Mouse (Mus musculus) cerebellum, adult 9-10 months (tissue): ENCODE data around the gene Krt19.

ENCODE experiments used
- DNase-seq: peaks from one replicate; pipeline ENCODE4 v3.0.0; 2022

Gene Krt19

DNA sequence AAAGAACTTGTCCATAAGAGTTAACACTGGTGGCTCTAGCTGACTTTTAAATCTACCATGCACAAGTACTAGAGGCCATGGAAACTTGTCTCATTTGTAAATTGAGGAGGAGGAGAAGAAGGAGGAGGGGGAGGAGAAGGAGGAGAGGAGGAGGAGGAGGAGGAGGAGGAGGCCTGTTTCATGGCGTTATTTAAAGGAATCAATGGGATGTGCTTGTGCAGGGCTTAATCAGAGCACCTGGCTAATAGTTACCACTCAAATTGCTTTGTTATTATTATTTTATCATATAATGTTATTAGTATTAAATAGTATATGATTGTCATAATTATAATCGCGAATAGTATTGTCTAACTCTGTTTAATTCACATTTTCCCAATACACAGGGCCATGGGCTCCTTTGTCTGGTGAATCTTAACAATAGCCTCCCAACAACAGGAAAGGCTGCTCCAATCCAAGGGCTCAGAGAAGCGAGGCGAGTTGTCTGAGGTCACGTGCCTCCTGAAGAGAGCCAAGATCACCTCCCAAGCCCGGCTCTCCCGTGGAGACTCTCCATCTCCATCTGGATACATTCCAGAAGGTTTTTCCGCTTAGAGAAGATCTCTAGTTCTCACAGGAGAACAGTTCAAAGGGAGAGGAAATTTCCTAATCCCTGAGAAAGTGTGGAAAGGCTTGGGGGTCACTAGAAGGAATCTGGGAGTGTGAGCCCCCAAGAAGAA, at the start of gene Krt19:
TSS of gene Krt19 (minus strand) at position 51 of the 716 bp plus-strand sequence.
- DNase-seq = no peak

DNA sequence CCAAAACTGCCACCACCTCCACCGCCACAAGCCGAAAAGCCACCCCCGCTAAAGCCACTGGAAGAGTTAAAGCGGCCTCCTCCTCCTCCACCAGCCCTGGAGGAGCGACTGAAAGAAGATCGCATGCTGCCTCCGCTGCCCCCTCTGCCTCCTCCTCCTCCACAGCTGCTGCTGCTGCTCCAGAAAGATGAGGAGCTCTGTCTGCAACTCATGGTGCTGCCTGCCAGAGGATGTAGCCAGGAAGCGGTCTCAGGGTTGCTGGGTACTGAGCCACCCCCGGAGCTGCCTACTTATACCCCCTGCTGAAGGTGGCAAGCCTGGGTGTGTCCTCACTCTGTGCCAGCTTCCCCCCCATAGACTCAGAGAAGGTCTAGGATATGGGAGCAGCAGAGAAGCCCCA, 44.5 kb upstream of the Krt19 start, which contains the start of gene Krt9:
TSS of gene Krt9 (minus strand) at position 255 of the 400 bp plus-strand sequence.
- DNase-seq = no peak

DNA sequence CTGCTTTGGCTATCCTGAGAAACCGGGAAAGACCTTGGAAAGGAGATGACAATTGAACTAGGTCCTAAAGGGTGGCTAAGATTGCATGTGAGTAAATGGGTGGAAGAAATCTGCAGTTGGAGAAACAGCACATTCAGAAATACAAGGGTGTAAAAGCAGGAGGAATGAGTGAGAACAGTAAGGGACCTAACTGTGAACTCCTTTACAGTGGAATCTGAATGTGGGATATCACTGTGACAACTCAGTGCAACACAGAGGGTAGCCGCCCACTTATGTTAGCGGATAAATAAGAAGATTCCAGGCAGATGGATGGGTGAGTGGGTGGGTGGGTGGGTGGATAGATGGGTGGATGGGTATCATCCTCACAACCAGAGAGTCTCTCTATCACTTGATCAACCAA, 43.4 kb upstream of the Krt19 start:
- DNase-seq = no peak

DNA sequence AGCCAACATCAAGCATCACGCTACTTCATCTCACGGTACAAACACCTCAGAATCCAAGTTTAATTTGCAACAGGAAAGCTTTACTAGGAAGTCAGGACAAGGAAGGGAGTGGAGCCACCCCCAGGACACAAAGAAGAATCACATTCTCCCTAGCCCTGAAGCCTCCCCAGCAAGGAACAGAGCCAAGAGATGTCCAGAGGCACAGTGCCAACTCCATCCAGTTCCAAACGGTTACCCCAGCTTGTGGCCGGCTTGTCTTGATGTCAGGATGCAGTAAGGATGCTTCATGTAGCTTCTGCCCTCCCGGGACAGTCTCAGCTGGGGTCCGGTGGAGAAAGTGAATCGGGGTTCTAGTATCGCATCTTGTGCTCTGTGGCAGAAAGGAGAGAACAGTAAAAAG, 38.3 kb upstream of the Krt19 start:
- DNase-seq = no peak

DNA sequence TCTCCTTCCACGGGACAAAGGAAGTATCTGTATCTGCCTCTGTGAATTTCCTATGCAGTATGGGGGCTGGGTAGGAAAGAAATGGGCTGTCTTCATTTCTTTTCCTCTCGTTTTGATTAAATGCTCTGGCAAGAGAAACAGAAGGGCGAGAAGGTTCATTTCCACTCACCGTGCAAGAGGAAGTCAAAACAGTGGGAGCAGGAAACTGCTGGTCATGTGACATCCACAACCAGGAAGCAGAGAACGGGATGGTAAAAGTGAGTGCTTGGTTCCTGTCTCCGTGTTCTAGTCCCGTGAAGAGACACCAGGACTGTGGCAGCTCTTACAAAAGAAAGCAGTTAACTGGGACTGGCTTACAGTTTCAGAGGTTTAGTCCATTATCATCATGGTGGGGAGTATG, 33.3 kb upstream of the Krt19 start:
- no peak for DNase-seq

DNA sequence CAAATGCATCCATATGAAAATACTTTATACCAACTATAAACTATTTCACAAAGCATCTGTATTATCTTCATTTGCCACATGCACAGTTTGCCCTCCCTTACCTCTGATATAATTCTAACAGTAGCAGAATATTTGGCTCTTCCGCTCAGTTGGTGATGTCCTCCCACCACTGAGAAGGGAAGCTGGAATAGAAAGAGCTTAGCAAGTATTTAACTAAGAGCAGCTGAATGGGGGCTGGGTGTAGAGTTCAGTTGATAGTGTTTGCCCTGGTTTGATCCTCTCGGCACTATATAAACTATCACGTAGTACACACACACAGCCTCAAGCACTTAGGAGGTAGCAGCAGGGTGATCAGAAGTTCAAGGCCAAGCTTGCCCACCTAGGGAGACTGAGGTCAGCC, 30.8 kb upstream of the Krt19 start:
- DNase-seq = no peak

DNA sequence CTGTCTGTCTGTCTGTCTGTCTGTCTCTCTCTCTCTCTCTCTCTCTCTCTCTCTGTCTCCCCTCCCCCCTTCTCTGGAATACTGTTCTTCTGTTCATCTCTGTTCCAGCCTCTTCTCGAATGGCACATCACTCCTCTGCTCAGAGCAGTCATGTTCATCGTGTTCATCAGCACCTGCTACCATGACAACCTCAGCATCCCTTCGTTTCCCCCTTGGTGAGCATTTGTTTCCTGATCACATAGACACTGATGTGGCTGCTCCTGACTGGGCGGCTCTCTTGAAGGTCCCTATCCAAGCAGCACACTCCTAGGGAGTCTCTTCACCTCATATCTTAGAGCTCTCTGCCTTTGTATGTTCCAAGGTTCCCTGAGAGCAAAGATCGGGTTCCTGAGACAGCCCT, 29.8 kb upstream of the Krt19 start:
- DNase-seq = no peak

DNA sequence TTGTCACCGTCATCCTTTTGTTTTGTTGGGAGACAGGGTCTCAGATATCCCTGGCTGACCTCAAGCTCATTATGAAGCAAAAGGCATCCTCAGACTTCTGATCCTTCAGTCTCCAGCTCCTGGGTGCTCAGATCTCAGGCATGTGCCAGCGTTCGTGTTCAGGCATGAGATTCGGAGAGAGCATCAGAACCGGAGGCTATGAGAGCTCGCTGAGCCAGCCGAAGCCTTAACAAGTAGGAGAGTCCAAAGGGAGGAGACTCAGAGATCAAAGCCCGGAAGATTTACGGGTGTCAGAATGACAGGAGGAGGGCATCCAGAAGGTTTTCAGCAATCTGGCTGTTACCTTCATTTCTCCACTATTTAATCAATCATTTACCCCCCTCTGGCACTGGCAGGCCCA, 28.3 kb upstream of the Krt19 start:
- DNase-seq = no peak

DNA sequence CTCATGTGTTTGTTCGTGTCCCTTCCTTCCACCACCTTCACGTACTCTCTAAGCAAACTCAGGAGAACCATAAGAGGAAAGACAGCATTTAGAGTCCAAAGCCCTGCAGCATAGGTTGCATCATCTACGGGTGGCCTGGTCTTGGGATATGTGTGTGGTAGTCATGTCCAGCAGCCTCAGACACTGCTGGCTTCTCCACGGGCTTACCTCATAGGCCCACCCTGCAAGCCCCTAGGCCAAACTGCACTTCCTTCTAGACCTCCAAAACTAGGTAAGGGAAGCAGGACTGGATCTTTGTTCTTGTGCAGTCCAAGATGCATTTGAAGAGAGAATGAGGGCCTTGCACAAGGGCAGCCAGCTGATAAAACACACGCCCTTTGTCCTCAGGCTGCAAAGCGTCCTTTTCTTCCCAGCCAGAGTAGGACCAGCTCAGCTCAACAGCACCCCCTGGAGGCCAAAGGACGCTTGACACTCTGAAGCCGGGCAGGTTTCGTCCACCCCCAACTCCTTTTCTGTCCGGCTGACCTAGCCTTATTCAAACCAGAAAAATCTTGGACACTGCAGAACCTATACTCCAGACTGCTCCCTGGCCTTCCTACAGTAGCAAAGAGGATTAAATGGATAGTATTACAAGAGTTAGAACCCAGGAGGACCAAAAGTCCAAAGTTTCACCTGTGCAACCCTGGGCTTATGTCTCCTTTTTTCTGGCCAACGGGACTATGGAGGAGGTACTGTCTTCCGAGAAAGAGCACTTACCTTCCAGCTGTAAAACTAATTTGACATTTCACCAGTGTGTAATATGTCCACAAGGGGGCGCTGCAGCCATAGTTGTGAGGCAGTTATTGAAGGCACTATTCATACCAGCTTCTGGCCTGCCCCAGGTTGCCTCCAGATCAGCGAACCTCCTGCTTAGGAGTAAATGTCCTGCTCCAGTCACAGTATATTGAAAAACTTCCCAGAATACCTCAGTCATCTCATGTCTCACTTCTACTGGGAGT, 20.6 kb upstream of the Krt19 start:
- peak; percentile 17 for DNase-seq

DNA sequence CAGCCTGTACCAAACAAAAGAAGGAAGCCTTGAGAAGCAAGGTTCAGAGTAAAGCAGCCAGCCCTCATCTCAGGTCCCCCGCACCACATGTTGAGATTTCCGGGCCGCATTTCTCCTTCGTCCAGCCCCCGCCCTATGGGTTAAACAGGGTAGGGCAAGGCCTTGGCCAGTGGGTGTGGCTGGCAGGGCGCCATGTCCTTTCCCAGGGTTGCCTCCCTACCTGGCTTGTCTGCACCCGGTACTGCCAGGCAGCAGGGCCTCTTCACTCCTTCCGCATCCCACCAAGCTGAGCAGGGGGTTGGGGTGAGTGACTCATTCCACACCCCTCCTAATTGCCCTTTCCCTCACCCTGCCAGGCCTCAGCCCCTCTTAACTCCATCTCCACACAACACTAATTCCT, 19.6 kb upstream of the Krt19 start:
- no peak for DNase-seq

DNA sequence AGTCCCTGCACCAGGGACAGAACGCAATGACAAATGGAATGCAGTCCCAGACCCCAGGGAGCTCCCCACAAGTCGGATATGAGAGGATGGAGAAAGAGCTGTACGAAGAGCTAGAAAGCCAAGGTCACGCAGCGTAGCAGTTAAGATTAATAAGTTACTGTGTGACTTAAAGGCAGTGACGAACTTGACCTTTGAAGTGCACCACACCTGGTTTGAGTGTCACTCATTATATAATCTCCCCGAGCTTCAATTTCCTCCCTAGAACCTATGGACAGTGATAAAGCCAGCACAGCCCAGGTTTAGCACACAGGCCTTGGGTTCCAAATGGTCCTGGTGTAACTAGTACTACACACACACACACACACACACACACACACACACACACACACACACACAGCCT, 15.9 kb upstream of the Krt19 start:
- DNase-seq = no peak

DNA sequence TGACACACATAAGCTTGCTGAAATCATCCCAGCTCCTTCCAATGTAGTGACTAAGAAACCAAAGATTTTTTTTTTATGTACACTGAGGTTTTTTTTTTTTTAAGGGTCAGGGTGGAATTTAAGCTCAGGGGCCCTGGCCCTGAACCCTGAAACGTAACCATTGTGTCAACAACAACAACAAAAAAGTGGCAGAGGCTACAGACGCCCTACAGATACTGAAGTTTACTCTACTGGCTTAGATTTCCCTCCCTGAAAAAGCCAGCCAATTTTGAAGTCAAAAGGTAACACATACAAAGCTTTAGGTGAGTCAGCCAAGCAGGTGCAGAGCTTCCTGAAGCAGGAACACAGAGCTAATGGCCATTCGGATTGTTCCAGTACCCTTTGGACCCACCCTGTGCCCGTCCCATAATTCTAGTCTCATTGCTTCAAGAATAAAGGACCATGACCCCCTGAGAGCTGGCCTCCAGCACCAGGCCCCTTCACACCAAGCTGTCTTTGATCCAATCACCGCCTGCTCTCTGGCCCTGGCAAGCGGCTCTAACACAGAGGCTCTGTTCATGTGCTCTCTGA, 9.5 kb upstream of the Krt19 start:
- no peak for DNase-seq

DNA sequence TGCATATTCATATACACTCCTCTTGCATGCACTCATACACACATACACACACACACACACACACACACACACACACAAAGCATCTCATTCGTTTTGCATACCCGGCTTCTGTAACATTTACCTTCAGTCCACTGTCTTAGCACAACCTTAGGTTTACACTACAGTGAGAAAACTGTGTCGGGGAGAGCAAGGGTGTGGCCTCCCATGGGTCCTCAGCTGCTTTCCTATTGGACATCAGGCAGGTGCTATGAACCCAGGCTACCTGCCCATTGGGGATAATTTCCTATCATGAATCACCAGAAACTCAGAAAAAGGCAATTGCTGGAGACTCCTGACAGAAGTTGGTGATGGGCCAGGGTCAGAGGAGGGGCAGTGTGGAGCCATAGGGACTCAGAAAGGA, 8.9 kb upstream of the Krt19 start:
- no peak for DNase-seq

DNA sequence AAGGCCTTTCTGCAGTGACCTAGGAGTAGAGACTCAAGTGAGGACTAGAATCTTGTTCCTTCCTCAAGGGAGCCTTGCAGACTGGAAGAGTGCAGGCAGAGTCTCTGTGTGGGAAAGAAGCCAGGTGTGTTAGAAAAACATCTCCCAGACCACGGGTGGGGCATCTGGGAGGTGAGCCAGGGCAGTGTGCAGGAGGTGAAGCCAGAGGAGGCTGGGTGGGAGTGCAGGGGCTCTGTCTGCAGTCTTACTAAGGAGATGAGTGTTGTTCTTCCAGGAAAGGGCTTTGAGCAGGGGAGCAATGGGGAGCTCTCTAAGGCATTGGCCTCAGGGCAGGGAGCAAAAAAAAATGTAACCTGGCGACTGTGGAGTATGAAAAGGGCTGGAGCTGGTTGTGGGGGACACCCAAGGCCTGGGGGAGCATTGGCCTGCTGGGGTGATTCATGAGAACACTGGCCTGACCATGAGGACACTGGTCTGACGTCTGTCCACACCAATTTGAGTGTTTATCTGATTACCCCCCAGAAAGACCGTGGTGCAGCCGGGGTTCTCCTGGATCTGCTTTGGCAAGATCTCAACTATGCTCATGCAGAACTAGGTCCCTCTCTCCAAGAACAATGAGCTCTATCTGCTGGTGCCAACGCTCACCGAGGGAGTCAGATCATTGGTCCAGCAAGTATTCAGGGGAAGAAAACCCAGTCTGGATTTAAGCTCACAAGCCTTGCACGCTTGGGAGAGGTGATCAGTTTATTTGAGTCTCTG, 7.2 kb upstream of the Krt19 start:
- DNase-seq = no peak

DNA sequence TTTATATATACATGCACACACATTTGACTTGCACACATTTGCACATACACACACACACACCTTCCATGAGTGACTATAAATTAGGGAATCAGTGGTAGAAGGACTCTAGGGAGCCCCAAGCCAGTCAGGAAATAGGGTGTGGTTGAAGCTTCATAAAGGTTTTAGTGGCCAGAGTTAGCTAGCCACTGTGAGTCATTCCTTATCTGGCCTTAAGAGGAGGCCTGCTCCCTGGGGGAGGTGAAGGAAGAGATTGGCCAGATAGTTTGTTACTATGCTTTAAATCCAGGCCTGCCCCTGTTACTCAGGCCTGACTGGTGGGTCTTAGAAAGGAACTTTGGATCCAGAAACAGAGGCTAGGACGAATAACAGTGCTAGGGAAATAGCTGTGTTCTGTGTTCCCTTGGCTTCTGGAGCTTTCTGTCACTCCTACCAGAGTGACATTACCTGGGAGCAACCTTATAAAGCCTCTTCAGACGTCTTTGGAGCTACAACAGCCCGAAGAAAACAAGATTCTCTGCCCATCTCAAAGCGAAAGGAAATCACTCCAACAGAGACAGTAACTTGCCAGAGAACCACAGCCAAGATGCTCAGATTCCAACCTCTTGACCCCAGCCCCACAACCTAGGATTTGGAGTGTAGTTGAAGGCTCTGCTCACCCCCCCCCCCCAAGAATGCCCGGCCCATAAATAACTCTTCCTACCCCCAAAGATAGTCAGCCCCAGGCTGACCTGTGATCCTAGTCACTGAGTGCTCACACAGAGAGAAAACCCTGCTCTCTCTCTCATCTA, 705 bp downstream of the Krt19 start:
- no peak for DNase-seq

DNA sequence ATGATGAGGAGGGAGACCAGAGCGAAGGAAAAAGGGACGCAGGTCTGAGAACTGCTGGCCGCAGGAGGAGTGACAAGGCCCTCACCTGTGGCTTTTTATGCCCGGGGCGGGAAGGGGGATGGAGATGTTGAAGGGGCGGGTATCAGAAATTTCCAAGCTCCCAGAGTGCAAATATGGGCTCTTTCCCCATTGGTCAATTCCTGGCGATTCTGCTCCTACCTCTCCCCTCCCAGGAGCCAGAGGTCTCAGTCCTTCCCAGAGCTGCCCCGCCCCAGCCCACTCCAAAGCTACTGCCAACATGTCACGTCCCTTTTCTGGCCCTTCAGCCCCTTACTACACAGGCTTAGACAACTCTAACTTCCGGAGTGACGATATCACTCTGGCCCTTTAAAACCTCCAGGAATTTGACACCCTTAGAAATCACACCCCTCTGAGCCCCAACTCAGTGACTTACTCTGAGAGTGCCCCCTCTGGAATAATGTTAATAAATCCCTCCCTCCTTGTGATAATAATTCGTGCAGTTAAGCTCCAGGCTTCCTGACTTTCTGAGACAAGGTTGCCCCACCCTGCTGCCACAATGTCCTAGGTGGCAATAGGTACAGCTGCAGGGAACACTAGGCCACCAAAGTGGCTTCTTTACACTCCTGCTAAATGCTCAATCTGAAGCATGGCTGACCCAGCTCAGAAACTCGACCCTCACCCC, 2.5 kb downstream of the Krt19 start:
- no peak for DNase-seq

DNA sequence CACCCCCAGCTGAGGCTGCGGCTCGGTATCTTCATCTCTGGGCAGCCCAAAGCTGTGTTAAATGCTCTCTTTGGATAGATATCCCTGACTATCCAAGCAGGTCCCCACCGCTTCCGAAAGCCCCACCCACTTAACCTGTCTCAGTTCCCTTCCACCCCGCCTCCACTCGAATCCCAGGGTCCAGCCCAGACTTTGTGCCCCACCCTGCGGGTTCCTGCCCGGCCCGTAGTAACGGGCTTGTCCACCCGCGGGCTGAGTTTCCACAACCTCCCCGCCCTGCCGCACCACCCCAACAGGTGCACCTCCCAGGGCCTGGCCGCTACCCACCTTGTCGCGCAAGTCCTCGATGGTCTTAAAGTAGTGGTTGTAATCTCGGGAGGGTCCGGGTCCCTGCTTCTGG, 3.4 kb downstream of the Krt19 start:
- no peak for DNase-seq

DNA sequence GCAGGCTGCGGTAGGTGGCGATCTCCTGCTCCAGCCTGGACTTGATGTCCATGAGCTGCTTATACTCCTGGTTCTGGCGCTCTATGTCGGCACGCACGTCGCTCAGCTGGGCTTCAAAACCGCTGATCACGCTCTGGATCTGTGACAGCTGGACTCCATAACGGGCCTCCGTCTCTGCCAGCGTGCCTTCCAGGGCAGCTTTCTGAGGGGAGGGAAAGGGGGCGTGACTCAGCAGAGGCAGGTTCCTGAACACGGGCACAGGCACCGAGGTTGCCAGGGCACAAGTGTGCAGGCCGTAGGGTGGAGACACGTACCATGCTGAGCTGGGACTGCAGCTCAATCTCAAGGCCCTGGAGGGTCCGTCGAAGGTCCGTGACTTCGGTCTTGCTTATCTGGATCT, 7.5 kb downstream of the Krt19 start:
- no peak for DNase-seq

DNA sequence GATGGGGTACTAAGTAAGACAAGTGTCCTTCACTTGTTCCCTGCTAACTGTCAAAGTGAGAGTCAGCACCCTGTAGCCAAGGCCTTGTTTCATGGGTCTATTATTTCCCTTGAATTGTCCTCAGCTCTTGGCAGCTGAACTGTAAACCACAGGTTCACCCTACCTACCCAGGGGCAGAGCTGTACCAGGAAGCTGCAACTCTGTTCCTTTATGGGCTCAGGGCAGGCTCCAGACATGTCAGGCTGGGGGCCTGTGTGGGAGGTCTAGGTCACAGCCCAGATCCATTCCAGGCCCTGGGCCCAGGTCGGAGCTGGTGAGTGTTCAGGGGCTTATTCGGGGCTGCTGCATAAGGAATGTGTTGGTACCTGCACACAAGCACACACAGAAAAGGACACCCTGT, 9.1 kb downstream of the Krt19 start:
- DNase-seq = no peak

DNA sequence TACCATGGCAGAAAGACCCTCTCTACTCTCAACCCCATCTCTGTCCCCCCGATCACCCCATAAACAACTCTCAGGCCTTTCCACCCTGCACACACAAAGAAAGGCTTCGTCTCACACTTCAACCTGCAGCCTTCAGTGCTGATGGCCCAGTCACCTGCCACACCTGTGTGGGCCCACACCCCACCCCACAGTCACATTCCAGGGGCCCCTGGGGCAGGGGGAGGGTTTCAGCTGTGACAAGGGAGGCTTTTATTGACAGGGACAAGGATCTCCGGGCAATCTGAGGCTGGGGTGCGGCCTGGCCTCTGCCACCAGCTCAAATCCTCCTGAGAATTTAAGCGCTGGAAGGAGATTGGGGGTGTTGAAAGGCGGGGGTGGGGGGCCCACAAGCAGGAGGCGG, 9.7 kb downstream of the Krt19 start:
- no peak for DNase-seq

DNA sequence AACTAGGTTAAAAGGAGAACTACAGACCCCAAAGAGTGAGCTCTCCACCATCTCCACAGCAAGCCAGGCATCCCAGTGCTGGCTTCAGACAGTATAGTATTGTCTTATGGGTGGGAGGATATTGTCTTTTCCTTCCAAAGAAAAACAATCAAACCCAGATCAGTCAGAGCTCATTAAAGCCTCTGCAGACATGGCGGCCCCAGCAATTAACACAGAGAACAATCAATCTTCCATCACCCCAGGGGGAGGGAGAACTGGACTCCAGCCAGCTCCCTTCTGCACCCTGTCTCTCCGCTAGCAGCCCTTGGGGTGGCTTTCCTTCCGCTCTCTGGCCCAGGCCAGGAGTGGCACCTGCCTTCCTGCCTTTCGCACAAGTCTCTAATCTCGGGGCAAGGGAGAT, 10.8 kb downstream of the Krt19 start:
- DNase-seq = no peak

DNA sequence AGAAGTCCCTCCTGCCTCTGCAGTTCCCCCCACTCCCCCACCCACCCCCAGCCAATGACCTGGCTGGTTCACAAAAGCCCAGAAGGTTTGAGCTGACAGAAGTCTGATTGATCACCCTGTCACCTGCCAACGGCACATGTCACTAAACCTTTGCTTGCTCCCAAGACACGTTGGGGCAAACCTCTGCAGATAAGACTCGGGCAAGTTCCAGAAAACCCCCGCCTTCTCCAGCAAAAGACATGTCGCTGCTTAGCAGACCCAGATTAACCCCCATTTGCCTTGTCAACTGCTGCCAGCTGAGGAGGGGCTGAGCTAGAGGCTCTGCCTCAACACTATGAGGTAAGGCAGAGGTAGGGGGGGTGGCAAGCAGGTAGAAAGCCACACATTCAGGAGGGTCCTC, 11.9 kb downstream of the Krt19 start:
- DNase-seq = no peak
